Mouse (Mus musculus) G1E (cell line): ENCODE measurements around the gene Cabp2.

Source experiments
- CTCF ChIP-seq: IDR thresholded peaks from 2 replicates; pipeline ENCODE4 v1.5.1; 2012; ENCODE audit warnings: low read depth, low read length, inconsistent platforms, mixed read lengths
- POLR2AphosphoS5 ChIP-seq: IDR thresholded peaks from 2 replicates; pipeline ENCODE4 v1.6.1; 2012; ENCODE audit warnings: low read depth, low read length, inconsistent platforms; ENCODE audit not compliant: insufficient replicate concordance
- TAL1 ChIP-seq: conservative IDR thresholded peaks from 2 replicates; pipeline ENCODE4 v1.6.1; 2012; ENCODE audit warnings: low read depth, low read length, inconsistent platforms, mixed read lengths

DNA sequence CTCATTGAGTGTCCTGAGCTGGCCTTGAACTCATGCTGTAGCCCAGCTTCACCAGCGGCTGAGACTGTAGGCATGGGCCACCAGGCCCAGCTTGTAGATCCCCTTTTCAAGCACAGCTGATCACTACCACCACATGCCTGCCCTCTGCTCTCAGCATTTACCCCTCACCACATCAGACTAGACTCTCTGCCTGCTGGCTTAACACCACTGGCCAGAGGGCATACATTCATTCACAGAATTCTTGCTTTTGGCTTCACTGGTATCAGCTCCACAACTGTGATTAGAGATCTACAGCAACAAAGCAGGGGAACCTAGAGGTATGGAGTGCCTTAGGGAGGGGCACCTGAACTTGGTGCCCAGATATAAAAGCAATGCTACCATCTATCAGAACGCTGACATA is 39.1 kb downstream of the Cabp2 start:
- TF ChIP-seq CTCF (no peak), POLR2AphosphoS5 (no peak), TAL1 (no peak)
